Mouse (Mus musculus): Measurements from ENCODE around the gene Wdpcp. TPM values are rescaled to one million over a fixed set of nuclear protein-coding genes. Genes with fewer than 3 reads are reported as not detected.

Gene Wdpcp
- polyA plus RNA-seq, 1 experiment from 2014 or later = 10.9 TPM

DNA sequence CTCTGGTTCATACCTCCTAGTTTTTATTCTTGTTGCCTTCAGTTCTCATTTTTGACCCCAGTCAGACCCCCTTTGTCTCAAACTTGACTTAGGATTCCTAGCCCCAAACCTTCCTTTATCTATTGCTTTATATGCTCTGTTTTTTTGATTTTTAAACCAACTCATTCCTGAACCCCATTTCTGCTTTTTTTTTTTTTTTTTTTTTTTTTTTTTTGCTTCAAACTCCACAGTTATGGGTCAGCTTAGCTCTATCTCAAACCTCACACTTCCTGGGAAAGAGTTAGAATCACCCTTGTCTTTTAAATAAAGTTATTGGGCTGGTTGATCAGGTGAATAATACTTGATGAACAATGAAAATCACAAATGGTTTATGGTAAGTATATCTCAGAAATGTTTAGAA is 24.5 kb upstream of the Wdpcp start:
- H3K36me3 ChIP-seq (ENCODE audit: control insufficient read depth, insufficient read depth, low read length) = no peaks in the 10 kb centered on the region
- no peak overlapping the region for H3K4me3 ChIP-seq (ENCODE audit: low read depth, low read length)
- H3K27ac ChIP-seq (ENCODE audit: low read depth, low read length) = no peak overlapping the region
- DNase-seq (ENCODE audit: low spot score, missing footprints) (no peak), ATAC-seq (ENCODE audit: low FRiP score) (no peak)
- no peaks in the 10 kb centered on the region for H3K27me3 ChIP-seq (ENCODE audit: control insufficient read depth, insufficient read depth, low read length)
- H3K4me2 ChIP-seq = no peak overlapping the region
- H3K9ac ChIP-seq (ENCODE audit: low read length) = no peak overlapping the region
- no peaks in the 10 kb centered on the region for H3K9me3 ChIP-seq (ENCODE audit: control insufficient read depth, low read length)
- H3K4me1 ChIP-seq (ENCODE audit: control insufficient read depth, insufficient read depth, low read length) = no peaks in the 10 kb centered on the region

DNA sequence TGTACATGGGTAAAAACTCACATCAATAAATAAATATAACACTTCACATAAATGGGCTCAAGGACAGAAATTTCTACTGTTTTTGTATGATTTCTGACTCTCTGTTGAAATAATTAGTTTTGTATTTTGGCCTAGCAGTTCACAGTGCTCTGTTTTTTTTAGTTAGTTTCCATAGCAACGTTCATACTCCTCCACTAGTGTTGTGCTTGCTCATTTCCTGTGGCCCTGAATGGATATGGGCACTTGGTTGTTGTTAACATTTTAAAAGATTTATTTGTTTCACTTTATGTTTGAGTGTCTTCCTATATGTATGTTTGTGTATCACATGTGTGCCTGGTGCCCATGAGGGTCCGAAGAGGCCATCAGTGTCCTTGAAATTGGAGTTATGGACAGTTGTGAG is 23.0 kb upstream of the Wdpcp start:
- no peak overlapping the region for H3K4me2 ChIP-seq
- no peak for ATAC-seq (ENCODE audit: low FRiP score)
- no peak overlapping the region for H3K4me3 ChIP-seq (ENCODE audit: low read depth, low read length)

DNA sequence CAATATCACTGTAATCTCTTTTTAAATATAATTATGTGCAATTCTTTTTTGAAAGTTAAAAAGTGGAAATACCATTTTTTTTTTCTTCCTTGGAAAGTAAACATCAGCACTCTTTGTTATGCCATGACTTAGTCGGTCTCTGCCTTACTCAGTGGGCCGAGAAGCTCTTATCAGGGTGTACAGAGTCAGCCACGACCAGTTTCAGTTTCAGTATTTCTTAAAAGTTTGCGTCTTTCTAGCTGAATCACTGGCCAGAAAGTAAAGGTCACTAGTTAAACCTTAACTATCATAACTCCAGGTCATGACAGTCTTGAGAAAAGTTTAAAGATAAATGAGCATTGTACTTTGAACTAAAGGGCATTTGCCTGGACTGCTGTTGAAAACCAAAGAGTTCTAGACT is 22.3 kb upstream of the Wdpcp start:
- Histone ChIP-seq H3K4me1 (ENCODE audit: control insufficient read depth, insufficient read depth, low read length) (no peaks in the 10 kb centered on the region), H3K9me3 (ENCODE audit: control insufficient read depth, low read length) (no peaks in the 10 kb centered on the region), H3K9ac (ENCODE audit: low read length) (no peak overlapping the region), H3K27me3 (ENCODE audit: control insufficient read depth, insufficient read depth, low read length) (no peaks in the 10 kb centered on the region), H3K36me3 (ENCODE audit: control insufficient read depth, insufficient read depth, low read length) (no peaks in the 10 kb centered on the region), H3K27ac (ENCODE audit: low read depth, low read length) (no peak overlapping the region), H3K4me3 (ENCODE audit: low read depth, low read length) (no peak overlapping the region), H3K4me2 (no peak overlapping the region)
- no peak for ATAC-seq (ENCODE audit: low FRiP score)
- DNase-seq (ENCODE audit: low spot score, missing footprints) = no peak
- 94% methylated on average over 4 of the region's 4 CpGs for WGBS

More for the DNA sequence above, 23.0 kb upstream of the Wdpcp start:
- no peaks in the 10 kb centered on the region for H3K36me3 ChIP-seq (ENCODE audit: control insufficient read depth, insufficient read depth, low read length)
- no peaks in the 10 kb centered on the region for H3K9me3 ChIP-seq (ENCODE audit: control insufficient read depth, low read length)
- no peaks in the 10 kb centered on the region for H3K27me3 ChIP-seq (ENCODE audit: control insufficient read depth, insufficient read depth, low read length)
- H3K27ac ChIP-seq (ENCODE audit: low read depth, low read length) = no peak overlapping the region
- H3K9ac ChIP-seq (ENCODE audit: low read length) = no peak overlapping the region
- DNase-seq (ENCODE audit: low spot score, missing footprints) = no peak
- H3K4me1 ChIP-seq (ENCODE audit: control insufficient read depth, insufficient read depth, low read length) = no peaks in the 10 kb centered on the region
- 89% methylated on average over 2 of the region's 2 CpGs for whole genome bisulfite sequencing

DNA sequence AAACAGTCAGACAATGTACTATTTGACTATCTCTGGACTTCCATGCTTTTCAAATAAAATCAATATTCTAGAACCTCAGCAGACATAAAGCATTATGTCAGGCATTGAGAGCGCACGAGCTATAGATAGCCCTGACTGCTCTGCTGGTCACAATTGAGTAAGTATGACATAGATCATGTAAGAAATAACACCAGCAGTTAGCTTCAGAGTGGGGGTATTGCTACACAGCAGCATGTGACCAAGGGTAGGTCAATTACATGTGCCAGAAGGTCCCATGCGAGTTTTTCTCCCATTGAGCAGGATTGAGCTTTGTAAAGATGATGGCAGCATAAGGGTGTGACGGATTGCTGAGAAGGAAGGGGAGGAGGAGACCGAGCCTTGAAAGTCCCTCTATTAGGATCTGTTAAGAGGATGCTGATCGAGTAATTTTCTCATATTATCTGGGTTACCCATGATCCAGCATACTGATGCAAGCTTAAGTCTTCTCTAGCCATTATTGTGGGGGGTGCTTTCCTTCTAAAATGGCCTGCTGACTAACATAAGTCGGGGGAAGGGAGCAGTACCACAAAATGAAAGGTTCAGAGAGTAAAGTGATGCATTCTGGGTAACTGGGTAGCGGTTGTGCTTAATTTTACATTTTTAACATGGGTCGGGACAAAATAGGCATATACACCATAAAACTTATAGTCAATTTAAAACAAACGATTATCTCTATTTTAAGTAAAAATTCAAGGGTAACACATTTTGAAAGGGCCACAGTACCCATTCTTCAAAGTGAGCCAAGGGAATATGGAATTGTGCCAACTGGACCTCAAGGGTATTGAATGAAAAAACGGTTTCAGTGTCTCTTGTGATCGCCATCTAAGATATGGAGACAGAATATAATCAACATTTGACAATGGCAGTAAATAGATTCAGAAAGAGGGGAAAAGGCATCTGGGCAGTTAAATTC is 21.5 kb upstream of the Wdpcp start:
- no peaks in the 10 kb centered on the region for H3K27me3 ChIP-seq (ENCODE audit: control insufficient read depth, insufficient read depth, low read length)
- no peak for ATAC-seq (ENCODE audit: low FRiP score)
- no peak overlapping the region for H3K9ac ChIP-seq (ENCODE audit: low read length)
- H3K4me1 ChIP-seq (ENCODE audit: control insufficient read depth, insufficient read depth, low read length) = no peaks in the 10 kb centered on the region
- no peak overlapping the region for H3K27ac ChIP-seq (ENCODE audit: low read depth, low read length)
- DNase-seq (ENCODE audit: low spot score, missing footprints) = no peak
- no peak overlapping the region for H3K4me3 ChIP-seq (ENCODE audit: low read depth, low read length)
- H3K4me2 ChIP-seq = no peak overlapping the region
- H3K36me3 ChIP-seq (ENCODE audit: control insufficient read depth, insufficient read depth, low read length) = no peaks in the 10 kb centered on the region
- 89% methylated on average over 12 of the region's 12 CpGs for WGBS
- no peaks in the 10 kb centered on the region for H3K9me3 ChIP-seq (ENCODE audit: control insufficient read depth, low read length)

DNA sequence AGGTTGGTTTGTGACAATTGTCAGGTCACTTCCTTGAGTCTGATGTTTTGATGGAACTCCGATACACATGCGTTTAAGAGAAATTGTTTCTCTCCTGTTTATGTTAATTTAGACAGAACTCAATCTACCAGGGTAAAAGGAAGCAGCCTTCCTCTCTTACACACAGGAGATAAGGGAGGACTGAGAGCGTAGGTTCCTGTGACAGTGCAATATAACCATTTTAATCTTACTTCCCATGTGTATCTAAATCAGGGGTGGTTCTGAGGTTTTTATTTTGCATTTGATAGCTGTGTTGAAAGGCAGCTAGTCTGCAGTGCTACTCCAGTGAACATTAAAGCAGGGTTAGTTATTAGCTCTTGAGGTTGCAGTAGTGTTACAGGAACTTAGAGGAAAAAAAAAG is 20.0 kb upstream of the Wdpcp start:
- 87% methylated on average over 3 of the region's 3 CpGs for WGBS
- ATAC-seq (ENCODE audit: low FRiP score) (no peak), DNase-seq (ENCODE audit: low spot score, missing footprints) (no peak)
- Histone ChIP-seq H3K4me1 (ENCODE audit: control insufficient read depth, insufficient read depth, low read length) (no peaks in the 10 kb centered on the region), H3K9ac (ENCODE audit: low read length) (no peak overlapping the region), H3K27me3 (ENCODE audit: control insufficient read depth, insufficient read depth, low read length) (no peaks in the 10 kb centered on the region), H3K4me3 (ENCODE audit: low read depth, low read length) (no peak overlapping the region), H3K27ac (ENCODE audit: low read depth, low read length) (no peak overlapping the region), H3K36me3 (ENCODE audit: control insufficient read depth, insufficient read depth, low read length) (no peaks in the 10 kb centered on the region), H3K9me3 (ENCODE audit: control insufficient read depth, low read length) (no peaks in the 10 kb centered on the region), H3K4me2 (no peak overlapping the region)

GRCm38 (mm10) chr11:21559727-21560126 is 12.3 kb upstream of the Wdpcp start:
- no peaks in the 10 kb centered on the region for H3K9me3 ChIP-seq (ENCODE audit: control insufficient read depth, low read length)
- WGBS = 91% methylated on average over 11 of the region's 11 CpGs

GRCm38 (mm10) chr11:21561347-21561746 is 10.7 kb upstream of the Wdpcp start:
- 88% methylated on average over 5 of the region's 5 CpGs for WGBS
- ATAC-seq (ENCODE audit: low FRiP score) (no peak), DNase-seq (ENCODE audit: low spot score, missing footprints) (no peak)
- Histone ChIP-seq H3K4me3 (ENCODE audit: low read depth, low read length) (no peak overlapping the region), H3K27ac (ENCODE audit: low read depth, low read length) (no peak overlapping the region), H3K4me2 (no peak overlapping the region), H3K36me3 (ENCODE audit: control insufficient read depth, insufficient read depth, low read length) (no peaks in the 10 kb centered on the region; the same call in 1 of the 2 replicates), H3K4me1 (ENCODE audit: control insufficient read depth, insufficient read depth, low read length) (no peaks in the 10 kb centered on the region), H3K9ac (ENCODE audit: low read length) (no peak overlapping the region), H3K27me3 (ENCODE audit: control insufficient read depth, insufficient read depth, low read length) (no peaks in the 10 kb centered on the region), H3K9me3 (ENCODE audit: control insufficient read depth, low read length) (no peaks in the 10 kb centered on the region)

More at GRCm38 (mm10) chr11:21559727-21560126, 12.3 kb upstream of the Wdpcp start:
- Histone ChIP-seq H3K4me1 (ENCODE audit: control insufficient read depth, insufficient read depth, low read length) (no peaks in the 10 kb centered on the region), H3K4me3 (ENCODE audit: low read depth, low read length) (no peak overlapping the region), H3K27me3 (ENCODE audit: control insufficient read depth, insufficient read depth, low read length) (no peaks in the 10 kb centered on the region), H3K9ac (ENCODE audit: low read length) (no peak overlapping the region), H3K27ac (ENCODE audit: low read depth, low read length) (no peak overlapping the region), H3K4me2 (no peak overlapping the region), H3K36me3 (ENCODE audit: control insufficient read depth, insufficient read depth, low read length) (no peaks in the 10 kb centered on the region; the same call in 1 of the 2 replicates)
- no peak for ATAC-seq (ENCODE audit: low FRiP score)
- no peak for DNase-seq (ENCODE audit: low spot score, missing footprints)

DNA sequence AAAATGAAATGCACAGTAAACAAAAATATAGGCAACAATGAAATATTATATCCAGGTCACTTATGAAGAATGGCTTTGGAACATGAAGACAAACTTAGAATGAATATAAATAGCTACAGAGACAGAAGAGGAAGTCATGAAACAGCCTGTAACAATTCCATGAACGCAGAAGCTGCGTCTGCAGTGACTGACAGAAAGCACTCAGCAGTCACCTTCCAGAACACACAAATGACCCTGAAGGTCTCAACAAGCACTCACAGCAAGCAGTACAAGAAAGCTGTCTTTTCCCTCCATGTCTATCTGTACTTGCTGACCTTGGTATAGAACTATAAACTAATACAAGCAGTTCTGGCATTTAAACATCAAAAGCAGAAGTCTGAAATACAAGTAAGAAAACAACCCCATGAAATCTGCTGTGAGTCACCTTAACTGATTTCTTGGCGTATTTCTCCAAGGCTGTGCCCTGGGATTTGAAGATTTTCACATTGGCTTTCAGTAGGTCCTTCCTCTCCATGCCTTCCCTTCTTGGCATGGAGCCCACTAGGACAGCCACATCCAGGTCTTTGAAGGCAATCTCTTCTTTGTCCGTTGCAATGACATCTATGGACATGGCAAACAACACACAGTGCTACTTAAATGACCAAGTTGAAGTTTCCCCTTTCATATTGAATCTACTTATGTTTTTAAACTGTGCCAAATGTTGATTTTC is 8.3 kb upstream of the Wdpcp start:
- Histone ChIP-seq H3K9me3 (ENCODE audit: control insufficient read depth, low read length) (no peaks in the 10 kb centered on the region), H3K27me3 (ENCODE audit: control insufficient read depth, insufficient read depth, low read length) (no peaks in the 10 kb centered on the region), H3K4me1 (ENCODE audit: control insufficient read depth, insufficient read depth, low read length) (no peaks in the 10 kb centered on the region), H3K36me3 (ENCODE audit: control insufficient read depth, insufficient read depth, low read length) (no peaks in the 10 kb centered on the region; the same call in 1 of the 2 replicates), H3K4me2 (no peak overlapping the region), H3K4me3 (ENCODE audit: low read depth, low read length) (no peak overlapping the region), H3K27ac (ENCODE audit: low read depth, low read length) (no peak overlapping the region), H3K9ac (ENCODE audit: low read length) (no peak overlapping the region)
- 95% methylated on average over 4 of the region's 4 CpGs for WGBS
- ATAC-seq (ENCODE audit: low FRiP score) = no peak
- no peak for DNase-seq (ENCODE audit: low spot score, missing footprints)

Data from midbrain, embryonic 11.5 days (tissue).